Mouse (Mus musculus): Measurements from ENCODE around the gene Sycn. TPM values are rescaled to one million over a fixed set of nuclear protein-coding genes. Genes with fewer than 3 reads are reported as not detected.
A peak's percentile ranks its signal among the peaks of the same experiment; 100 is the strongest.

The Sycn gene
- total RNA-seq, 2 experiments from 2014 or later, result not detected

DNA sequence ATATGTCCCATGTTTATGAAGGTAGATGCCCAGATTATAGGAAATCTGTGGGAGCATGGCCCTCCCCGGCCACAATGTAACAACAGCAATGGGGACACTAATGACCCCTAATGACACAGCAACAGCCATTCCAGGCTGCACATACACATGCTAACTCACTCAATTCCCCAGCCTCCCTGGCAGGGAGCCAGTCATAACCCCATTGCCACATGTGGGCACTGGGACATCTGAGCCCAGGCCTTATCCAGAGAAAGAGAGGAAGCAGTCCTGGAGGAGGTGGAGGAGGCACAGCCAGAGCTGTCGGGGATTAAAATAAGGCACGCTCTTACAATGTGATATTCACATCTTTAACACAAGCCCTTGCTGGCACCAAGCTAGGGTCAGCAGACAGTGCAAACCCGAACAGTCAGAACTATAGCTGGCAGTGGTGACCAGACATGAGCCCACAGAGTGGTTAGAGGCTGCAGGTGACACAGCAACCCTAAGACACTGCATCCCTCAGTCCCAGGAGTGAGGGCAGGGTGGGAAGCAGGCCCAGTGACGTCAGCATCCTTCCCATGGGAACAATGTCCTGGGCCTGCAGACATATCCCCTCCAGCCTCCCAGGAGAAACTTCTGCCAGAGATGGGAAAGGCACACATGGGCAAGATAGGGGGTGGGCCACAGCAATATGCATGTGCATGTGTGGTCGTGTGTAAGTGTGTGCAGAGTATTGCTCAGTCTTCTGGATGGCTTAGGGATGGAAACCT is 46.2 kb downstream of the Sycn start:
- peak; percentile 82 to 85 for DNase-seq

DNA sequence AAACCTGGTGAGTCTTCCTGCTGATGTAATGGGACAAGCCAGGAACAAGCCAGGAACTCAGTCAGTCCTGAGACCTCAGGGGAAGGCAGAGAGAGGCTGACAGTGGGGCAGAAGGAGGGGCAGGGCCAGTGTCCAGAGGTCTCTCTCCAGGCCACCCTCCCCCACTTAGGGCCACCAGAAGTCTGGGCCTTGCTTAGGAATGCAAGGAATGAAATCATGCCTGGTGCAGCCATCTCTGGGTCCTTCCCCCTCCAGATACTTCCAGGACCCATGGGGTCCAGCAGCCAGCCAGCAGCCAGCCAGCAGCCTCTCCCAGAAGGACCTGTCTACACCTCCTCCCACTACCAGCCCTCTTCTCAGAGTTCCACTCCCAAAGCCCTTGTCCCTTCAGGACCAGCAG is 47.0 kb downstream of the Sycn start:
- DNase-seq, result no peak

Small RNAs within 50 kb of the gene (microRNA-seq; reads per million reads assigned to microRNA genes)
- gene Mir7049, result 2.5 reads per million, percentile 3 among the genes with 10 or more reads in this experiment

Other genes with a start within 250 kb of the Sycn start
- 1 to 10 TPM in 1 of 2 experiments, not detected in 1; 1.1 TPM for gene Selenov, start 249.7 kb upstream of the Sycn start, total RNA-seq (2021)
- gene Dll3, start 238.6 kb upstream of the Sycn start, total RNA-seq (2021), result under 1 TPM in 1 of 2 experiments, not detected in 1; 0.89 TPM
- gene Timm50, start 228.8 kb upstream of the Sycn start, total RNA-seq (2021), result 100 to 1,000 TPM in 1 of 2 experiments, 10 to 100 TPM in 1; 84.0 to 102 TPM
- gene Supt5, start 202.1 kb upstream of the Sycn start, total RNA-seq (2021), result 100 to 1,000 TPM; 122 to 287 TPM
- gene Rps16, start 190.2 kb upstream of the Sycn start, total RNA-seq (2021), result 1,000 to 10,000 TPM; 1,072 to 1,115 TPM
- 10 to 100 TPM; 19.0 to 27.2 TPM for gene Plekhg2, start 168.3 kb upstream of the Sycn start, total RNA-seq (2021)
- gene Zfp36, start 160.6 kb upstream of the Sycn start, total RNA-seq (2021), result 10 to 100 TPM; 19.0 to 26.1 TPM
- gene Med29, start 148.2 kb upstream of the Sycn start, total RNA-seq (2021), result 10 to 100 TPM; 33.6 to 47.4 TPM
- 10 to 100 TPM; 67.3 to 77.7 TPM for gene Paf1, start 147.9 kb upstream of the Sycn start, total RNA-seq (2021)
- gene Gmfg, start 103.4 kb upstream of the Sycn start, total RNA-seq (2021), result 1 to 10 TPM; 6.7 to 8.1 TPM
- 10 to 100 TPM; 15.6 to 17.5 TPM for gene Lrfn1, start 88.9 kb upstream of the Sycn start, total RNA-seq (2021)
- gene Ifnl2, start 30.4 kb upstream of the Sycn start, total RNA-seq (2021), result not detected
- gene Ifnl3, start 18.0 kb upstream of the Sycn start, total RNA-seq (2021), result not detected
- gene Nccrp1, start 6.4 kb downstream of the Sycn start, total RNA-seq (2021), result under 1 TPM in 1 of 2 experiments, not detected in 1; 0.20 TPM
- gene Samd4b, start 57.3 kb downstream of the Sycn start, total RNA-seq (2021), result 10 to 100 TPM; 62.5 to 69.8 TPM
- 10 to 100 TPM; 28.0 to 30.0 TPM for gene Pak4, start 57.3 kb downstream of the Sycn start, total RNA-seq (2021)
- not detected for gene Acp7, start 90.4 kb downstream of the Sycn start, total RNA-seq (2021)
- gene Fbxo27, start 152.0 kb downstream of the Sycn start, total RNA-seq (2021), result 1 to 10 TPM in 1 of 2 experiments, under 1 TPM in 1; 0.86 to 1.6 TPM
- 1 to 10 TPM; 2.2 to 3.5 TPM for gene Fbxo17, start 175.9 kb downstream of the Sycn start, total RNA-seq (2021)
- gene Mrps12, start 200.9 kb downstream of the Sycn start, total RNA-seq (2021), result 10 to 100 TPM; 81.4 to 86.2 TPM
- 10 to 100 TPM; 18.5 to 18.8 TPM for gene Sars2, start 201.1 kb downstream of the Sycn start, total RNA-seq (2021)
- not detected for gene Ccer2, start 215.3 kb downstream of the Sycn start, total RNA-seq (2021)
- 10 to 100 TPM; 73.7 to 82.5 TPM for gene Sirt2, start 225.8 kb downstream of the Sycn start, total RNA-seq (2021)
- gene Nfkbib, start 226.6 kb downstream of the Sycn start, total RNA-seq (2021), result 10 to 100 TPM; 44.1 to 49.2 TPM
- 1 to 10 TPM; 2.5 to 2.8 TPM for gene Rinl, start 248.1 kb downstream of the Sycn start, total RNA-seq (2021)